Mouse (Mus musculus): ENCODE data around the gene Adamts9.

Adamts9 gene

GRCm38 (mm10) chr6:92727351-92727986, 215.8 kb downstream of the Adamts9 start:
- no peak for DNase-seq (ENCODE audit: low read depth, low spot score)

- DNase-seq (ENCODE audit: low read depth, low spot score): no peak
Measured at GRCm38 (mm10) chr6:92726121-92726520, 217.2 kb downstream of the Adamts9 start.

- DNase-seq (ENCODE audit: low read depth, low spot score): no peak
Measured at GRCm38 (mm10) chr6:92724394-92724793, 218.9 kb downstream of the Adamts9 start.

Data from embryo, embryonic 11.5 days (tissue).